Mouse (Mus musculus) thymus, postnatal 0 days (tissue): ENCODE data around the gene Gm45208. TPM values are rescaled to one million over a fixed set of nuclear protein-coding genes. Genes with fewer than 3 reads are reported as not detected.
"Not testable (repeated sequence)": the region's sequence is repeated elsewhere in the genome, so short reads cannot be mapped to it uniquely, and the experiment has no call there.

Source experiments
- DNase-seq: peaks from one replicate; pipeline ENCODE4 v3.0.0-alpha.2; 2015; ENCODE audit warnings: low spot score
- polyA plus RNA-seq: library from polyadenylated mRNA; unstranded; fragments of >200 nt; fragmentation: Nextera tagmentation; extraction: Ambion mirVana; gene quantifications from 2 replicates; pipeline ENCODE4 v1.2.1, GENCODE M21; 2015

Gm45208 gene
- 0.46 and 1.0 TPM in 2 replicates for polyA plus RNA-seq

DNA sequence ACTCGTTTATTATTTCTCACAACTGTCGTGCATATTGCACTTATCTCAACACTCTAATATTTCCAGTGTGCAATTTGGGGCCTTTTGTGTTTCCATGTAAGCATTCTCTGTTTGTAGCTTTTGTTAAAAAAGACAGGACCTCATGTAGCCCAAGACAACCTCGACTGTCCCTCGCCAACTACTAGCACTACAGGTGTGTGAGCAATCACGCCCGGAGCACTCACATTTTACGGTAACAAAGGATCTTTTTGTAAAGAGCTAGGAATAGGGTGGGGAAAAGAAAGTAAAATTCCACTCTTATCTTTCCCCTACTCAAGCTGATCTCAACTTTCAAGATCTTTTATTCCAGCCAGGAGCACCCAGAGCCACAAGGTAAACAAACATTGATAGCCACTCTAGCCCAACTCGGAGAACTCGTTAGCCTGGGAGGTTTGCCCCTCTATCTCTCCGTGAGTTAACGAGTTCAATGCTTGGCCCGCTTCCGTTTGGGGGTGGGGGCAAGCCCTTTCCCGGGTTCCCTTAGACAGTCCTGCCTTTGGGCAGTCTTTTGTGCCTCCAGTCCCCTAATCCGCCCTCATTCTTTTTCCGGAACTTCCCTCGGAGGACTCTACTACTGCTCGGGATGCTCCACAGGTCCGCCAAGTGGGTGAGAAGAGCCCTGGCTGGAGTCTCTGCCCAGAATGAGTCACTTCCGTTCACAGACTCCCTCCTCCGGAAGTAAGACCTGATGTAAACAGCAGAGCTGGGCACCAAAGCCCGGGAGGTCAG lies at the start of gene Gm45208:
Gm45208 (plus strand) TSS at position 732 of the 768 bp plus-strand sequence.
- DNase-seq, result peak; percentile 78

GRCm38 (mm10) chrX:7672739-7673138 lies 49.3 kb upstream of the Gm45208 start:
- DNase-seq, result no peak

- peak; percentile 54 for DNase-seq
These were observed 48.3 kb upstream of the Gm45208 start for GRCm38 (mm10) chrX:7673578-7674281.

DNA sequence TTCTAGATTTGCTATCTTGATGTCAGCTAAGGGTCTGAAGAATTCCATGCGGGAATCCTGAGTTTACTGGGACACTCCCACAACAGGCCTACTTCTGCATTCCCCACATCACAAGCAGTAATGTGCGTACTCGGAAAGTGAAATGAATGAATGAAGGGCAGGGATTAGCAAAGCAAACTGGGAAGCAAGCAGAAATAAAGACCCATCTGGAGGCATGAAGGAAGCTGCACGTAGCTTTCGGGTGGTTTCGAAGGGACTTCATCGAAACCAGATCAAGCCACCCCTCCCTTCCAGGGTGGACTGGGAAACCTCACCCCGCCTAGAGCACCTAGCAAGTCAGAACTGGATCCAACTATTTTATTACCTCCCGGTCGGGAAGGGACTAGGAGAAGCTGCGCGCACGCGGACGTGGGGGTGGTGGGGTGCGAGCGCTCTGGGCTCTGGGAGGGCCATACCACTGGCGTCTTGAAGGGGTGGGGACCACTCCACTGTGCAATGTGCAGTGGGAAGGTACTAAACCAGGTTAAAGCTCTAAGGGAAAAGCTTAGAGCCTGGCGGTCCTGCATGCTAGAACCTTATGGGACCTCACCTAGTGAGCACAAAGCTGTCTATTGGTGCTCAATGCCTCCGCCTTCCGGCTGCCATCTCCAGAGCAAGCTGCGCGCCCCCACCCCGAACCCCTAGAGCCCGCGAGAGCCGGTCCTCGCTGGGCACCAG lies 47.6 kb upstream of the Gm45208 start:
- peak; percentile 29 for DNase-seq

DNA sequence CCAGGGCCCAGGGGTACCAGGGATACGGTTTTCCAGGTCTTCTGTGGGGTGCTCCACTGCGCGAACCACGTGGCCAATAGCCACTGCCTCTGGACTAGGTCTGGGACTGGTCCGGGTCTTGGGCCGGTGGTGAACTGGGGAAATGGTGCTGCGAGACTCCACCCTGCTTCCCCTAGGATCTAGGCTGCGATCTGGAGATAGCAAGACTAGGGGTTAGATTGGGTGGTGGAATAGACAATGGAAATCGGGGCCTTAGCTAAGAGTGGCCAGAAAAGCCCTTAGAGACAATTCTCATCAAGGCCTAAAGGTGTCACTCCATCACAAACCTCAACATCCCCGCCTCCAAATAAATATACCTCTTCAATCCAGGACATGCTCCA lies 47.1 kb upstream of the Gm45208 start:
- no peak for DNase-seq

DNA sequence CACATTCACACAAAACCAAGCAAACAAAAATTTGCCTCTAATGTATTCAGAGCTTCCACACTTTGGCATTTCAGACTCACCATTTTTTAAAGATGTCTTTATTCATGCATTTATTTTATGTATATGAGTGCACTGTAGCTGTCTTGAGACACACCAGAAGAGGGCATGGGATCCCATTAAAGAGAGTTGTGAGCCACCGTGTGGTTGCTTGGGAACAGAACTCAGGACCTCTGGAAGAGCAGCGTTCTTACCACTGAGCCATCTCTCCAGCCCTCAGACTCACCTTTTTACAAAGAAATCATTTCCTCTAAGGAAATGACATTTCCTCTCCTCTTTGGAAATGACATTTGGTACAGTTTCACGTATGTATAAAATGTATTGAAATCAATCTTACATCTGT lies 43.1 kb upstream of the Gm45208 start:
- no peak for DNase-seq

DNA sequence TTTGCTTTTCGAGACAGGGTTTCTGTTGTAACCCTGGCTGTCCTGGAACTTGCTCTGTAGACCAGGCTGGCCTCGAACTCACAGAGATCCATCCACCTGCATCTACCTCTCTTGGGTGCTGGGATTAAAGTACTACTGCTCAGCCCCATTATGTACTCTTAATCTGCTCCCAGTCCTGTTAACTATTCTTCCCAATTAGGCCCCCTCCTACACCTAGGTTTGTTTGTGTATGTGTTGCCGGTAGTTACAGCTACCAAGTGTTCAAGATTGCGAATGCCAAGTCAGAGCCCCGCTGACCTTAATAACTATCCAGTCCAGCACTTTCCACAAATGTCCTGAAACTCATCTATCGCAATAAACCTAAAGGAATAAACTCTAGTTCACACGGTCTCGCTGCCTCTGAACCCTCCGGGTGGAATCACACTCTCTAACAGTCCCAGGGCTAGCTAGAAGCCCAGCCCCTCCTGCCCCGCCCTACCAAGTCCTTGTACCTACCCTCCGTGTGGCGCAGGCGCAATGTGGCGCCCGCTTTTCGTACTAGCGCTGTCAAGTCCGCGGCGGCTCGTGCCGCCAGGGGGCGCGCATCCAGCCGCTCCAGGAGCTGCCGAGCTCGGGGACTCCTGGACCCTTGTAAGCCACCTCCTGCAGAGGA lies 42.5 kb upstream of the Gm45208 start:
- DNase-seq, result peak; percentile 91

DNA sequence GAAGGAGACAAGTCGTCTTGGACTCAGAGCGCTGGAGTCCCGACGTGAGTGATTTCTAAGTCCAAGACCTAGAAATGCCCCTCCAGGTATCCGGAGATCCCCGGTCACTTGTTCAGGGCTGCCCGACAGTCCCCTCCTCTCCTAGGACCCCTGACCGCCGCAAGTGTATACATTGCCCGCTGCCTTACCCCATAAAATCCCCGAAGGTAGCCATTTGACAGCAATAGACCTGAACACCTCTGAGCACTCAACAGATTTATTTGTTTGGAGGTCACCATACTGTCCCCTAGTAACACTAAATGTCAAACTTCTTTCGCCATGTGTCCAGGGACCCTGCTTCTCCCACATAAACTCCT lies 42.0 kb upstream of the Gm45208 start:
- no peak for DNase-seq

DNA sequence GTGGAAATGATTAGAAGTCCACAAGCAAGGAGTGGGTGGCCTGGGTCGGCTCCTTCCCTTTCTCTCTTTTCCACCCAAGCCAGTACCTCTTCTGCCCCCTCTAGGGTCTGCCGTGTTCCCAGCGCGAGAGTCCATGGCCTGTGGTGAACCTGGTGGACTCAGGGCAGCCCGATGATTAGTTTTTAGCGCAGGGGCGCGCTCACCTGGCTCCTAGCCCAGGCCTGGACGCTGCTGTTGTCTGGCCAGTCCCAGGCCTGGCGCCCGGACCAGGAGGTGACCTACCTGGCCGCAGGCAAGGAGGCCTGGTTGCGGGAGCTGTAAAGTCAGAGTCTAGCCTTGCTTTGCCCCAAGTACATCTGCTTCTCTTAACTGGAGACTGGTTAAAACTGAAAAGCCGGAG lies 41.2 kb upstream of the Gm45208 start, which contains the start of gene Magix:
Magix (minus strand) TSS at position 388 of the 400 bp plus-strand sequence.
- DNase-seq, result no peak

- DNase-seq, result no peak
These were observed 33.7 kb upstream of the Gm45208 start for GRCm38 (mm10) chrX:7688321-7688720.

DNA sequence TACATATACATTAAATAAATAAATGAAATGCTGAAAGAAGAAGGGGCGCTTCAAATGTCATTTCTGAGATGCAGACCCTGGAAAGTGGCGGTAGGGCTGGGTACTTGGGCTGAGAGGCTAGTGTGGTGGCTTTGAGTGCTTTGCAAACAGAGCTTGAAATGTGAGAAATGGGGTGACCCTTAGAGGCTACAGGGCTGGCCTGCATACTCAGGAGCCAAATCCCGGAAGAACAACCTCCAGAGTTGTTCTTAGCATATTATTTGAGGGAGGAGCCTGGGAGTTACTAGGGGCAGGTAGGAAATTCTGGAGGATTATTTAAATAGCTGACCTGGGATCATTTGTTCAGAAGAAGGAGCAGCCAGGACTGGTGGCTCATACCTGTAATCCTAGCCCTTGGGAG lies 31.6 kb upstream of the Gm45208 start:
- DNase-seq, result no peak

DNA sequence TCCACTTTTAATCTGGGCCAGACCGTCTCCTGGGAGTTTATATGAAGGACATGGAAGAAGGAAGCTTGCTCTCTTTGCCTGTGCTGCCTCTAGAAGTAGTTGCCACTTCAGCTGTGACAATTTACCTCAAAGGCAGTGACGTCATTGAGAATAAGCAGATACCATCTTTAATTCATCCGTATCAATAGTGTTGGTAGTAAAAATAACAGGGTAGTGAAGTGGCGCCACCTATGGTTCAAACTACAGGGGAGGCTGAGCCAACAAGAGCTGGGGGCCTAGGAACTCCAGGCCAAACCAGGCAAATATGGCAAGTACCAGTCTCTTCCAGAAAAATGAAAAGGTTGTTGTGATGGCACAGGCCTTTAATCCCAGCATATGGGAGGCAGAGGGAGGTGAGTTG lies 29.2 kb upstream of the Gm45208 start:
- peak; percentile 19 for DNase-seq

DNA sequence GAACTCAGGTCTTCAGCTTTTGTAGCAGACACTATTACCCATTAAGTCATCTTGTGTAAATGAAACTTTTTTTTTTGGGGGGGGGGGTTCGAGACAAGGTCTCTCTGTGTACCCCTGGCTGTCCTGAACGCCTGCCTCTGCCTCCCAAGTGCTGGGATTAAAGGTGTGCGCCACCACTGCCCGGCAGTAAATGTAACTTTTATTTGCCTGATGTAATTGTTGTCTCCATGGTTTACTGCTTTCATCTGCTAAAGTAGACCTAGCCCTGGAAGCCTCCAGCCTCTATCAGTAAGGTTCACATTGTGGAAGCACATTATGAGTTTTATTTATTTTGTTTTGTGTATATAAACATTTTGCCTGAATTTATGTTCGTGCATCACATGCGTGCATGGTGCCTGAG lies 25.5 kb upstream of the Gm45208 start:
- no peak for DNase-seq

DNA sequence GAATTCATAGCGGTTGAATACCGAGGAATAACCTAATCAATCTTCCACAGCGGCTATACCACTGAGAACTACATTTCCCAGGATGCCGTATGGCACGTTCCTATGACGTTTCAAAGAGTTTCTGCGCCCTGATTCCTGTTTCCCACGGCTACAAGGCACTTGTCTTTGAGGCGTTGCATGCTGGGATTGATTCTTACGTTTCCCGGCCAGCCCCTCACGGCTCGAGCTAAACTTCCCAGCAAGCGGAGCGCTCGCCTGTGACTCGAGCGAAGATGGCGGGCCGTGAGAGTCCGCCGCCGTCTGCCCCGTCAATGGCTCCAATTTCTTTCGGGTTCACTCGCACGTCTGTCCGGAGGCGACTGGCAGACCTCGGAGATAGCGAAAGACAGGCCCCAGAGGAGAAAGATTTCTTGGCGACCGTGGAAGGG lies 25.1 kb upstream of the Gm45208 start, which contains the start of gene Gpkow:
Gpkow (plus strand) TSS at position 178 of the 428 bp plus-strand sequence.
- peak; percentile 89 for DNase-seq

- DNase-seq, result not testable (repeated sequence)
These were observed 8.3 kb upstream of the Gm45208 start for GRCm38 (mm10) chrX:7713764-7714134.

GRCm38 (mm10) chrX:7714135-7714899 lies 7.7 kb upstream of the Gm45208 start, which contains the start of gene Wdr45:
Gene Wdr45, plus strand, starts transcription at chrX:7714333.
- peak; percentile 92 for DNase-seq

- DNase-seq, result not testable (repeated sequence)
These were observed 6.0 kb upstream of the Gm45208 start for GRCm38 (mm10) chrX:7716058-7716457.

- DNase-seq, result no peak
These were observed 202 bp downstream of the Gm45208 start for GRCm38 (mm10) chrX:7722282-7722611.

GRCm38 (mm10) chrX:7722691-7723090 lies 646 bp downstream of the Gm45208 start:
- no peak for DNase-seq

GRCm38 (mm10) chrX:7724135-7724534 lies 2.1 kb downstream of the Gm45208 start:
- no peak for DNase-seq

DNA sequence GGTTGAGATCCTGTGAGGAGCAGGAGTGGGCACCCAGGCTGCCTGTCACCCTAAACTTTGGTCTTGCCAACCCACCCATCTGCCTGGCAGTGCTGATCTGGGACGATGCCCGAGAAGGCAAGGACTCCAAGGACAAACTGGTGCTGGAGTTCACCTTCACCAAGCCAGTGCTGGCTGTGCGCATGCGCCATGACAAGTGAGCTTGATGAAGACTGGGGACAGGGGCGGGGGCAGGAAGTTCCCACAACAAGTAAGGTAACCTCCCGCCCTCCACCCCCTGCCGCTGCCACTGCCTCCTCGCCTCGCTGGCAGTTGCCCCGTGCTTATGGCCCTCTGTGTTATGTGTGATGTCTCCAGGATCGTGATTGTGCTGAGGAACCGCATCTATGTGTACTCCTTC lies 3.8 kb downstream of the Gm45208 start:
- no peak for DNase-seq
